Mouse (Mus musculus): ENCODE results near the gene Epyc.

- TF ChIP-seq CTCF (IDR thresholded peaks at IDR 0.05; ENCODE audit: low read depth, low read length) (no peak), GATA1 (IDR thresholded peaks at IDR 0.05; ENCODE audit: borderline replicate concordance, low read length) (no peak)
Observed at GRCm38 (mm10) chr10:97603256-97603655, 40.6 kb upstream of the Epyc start.

Data from G1E (cell line).